Mouse (Mus musculus) C2C12 (cell line): ENCODE data around the gene Atp1a1.

Experiments
- CEBPB ChIP-seq: IDR thresholded peaks from one replicate; pipeline ENCODE4 v1.6.1; 2011; ENCODE audit warnings: low read depth, mild to moderate bottlenecking, control low read depth, moderate library complexity
- CTCF ChIP-seq: IDR thresholded peaks from one replicate; pipeline ENCODE4 v1.5.1; 2011; ENCODE audit not compliant: control insufficient read depth, insufficient read depth, insufficient read length
- FOSL1 ChIP-seq: IDR thresholded peaks from one replicate; pipeline ENCODE4 v1.8.0; 2011; ENCODE audit warnings: mild to moderate bottlenecking, low read length; ENCODE audit not compliant: poor library complexity, insufficient read depth, severe bottlenecking
- MAX ChIP-seq: IDR thresholded peaks from one replicate; pipeline ENCODE4 v1.6.1; 2011; ENCODE audit warnings: mild to moderate bottlenecking, control low read depth
- MYOD1 ChIP-seq: IDR thresholded peaks from one replicate; pipeline ENCODE4 v1.6.1; 2011; ENCODE audit warnings: low read depth; ENCODE audit not compliant: control insufficient read depth, insufficient read length
- MYOG ChIP-seq: IDR thresholded peaks from one replicate; pipeline ENCODE4 v1.6.1; 2011; ENCODE audit not compliant: control insufficient read depth, insufficient read length; ENCODE audit errors: extremely low read depth
- USF1 ChIP-seq: IDR thresholded peaks from one replicate; pipeline ENCODE4 v1.6.1; 2011; ENCODE audit warnings: low read depth, mild to moderate bottlenecking, control low read depth, moderate library complexity

DNA sequence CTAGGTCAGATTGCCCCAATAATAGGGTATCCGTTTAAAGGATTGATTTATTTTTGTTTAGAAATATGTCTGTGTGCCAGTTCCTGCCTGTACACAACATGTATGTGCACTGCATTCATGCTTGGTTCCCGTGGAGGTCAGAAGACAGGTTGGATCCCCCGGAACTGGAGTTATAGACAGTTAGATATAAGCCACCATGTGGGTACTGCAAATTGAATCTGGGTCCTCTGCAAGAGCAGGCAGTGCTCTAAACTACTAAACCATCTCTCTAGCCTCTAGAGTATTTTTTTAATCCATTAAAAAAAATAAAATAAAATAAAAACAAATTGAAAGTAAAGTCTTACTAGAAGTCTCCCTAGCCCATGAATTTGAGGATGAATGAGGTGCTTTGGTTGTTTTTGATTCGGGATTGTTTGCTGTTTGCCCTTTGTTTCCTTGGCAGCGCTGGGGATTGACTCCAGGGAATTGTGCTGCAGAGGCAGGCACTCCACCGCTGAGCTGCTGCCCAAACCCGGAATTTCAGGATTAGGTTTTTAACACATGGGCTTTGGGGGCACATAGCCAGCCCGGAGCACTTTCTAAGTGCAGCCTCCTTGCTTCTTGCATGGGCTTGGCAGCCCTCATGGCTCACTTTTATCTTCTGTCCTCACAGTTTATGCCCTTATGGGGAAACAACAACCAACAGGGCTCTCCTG, 75.4 kb downstream of the Atp1a1 start:
- TF ChIP-seq MYOG (no peak), CTCF (no peak), USF1 (no peak), MYOD1 (no peak), MAX (no peak), CEBPB (no peak), FOSL1 (no peak)
